Mouse (Mus musculus) embryonic facial prominence, embryonic 14.5 days (tissue): ENCODE data around the gene Sema3f. TPM values are rescaled to one million over a fixed set of nuclear protein-coding genes. Genes with fewer than 3 reads are reported as not detected.
A peak's percentile ranks its signal among the peaks of the same experiment; 100 is the strongest.

ENCODE experiments used
- ATAC-seq: fragments of 200-750 bp; cut with Nextera tagmentation; 2 replicates; pipeline ENCODE4 v1.8.0; 2017; ENCODE audit warnings: low read depth, moderate number of reproducible peaks, moderate TSS enrichment
- DNase-seq: peaks from one replicate; pipeline ENCODE4 v3.0.0-alpha.2; 2015; ENCODE audit warnings: low spot score
- H3K27ac ChIP-seq: fragments of 300-500 bp; sonication (generic); replicated peaks from 2 replicates; pipeline ENCODE4 v1.5.1; 2014; ENCODE audit warnings: low read depth, mild to moderate bottlenecking, low read length, moderate library complexity
- H3K27me3 ChIP-seq: fragments of 300-500 bp; sonication (generic); replicated peaks from 2 replicates; pipeline ENCODE4 v1.6.1; 2014; ENCODE audit warnings: low read length; ENCODE audit not compliant: control insufficient read depth, insufficient read depth
- H3K36me3 ChIP-seq: fragments of 300-500 bp; sonication (generic); 2 replicates; pipeline ENCODE4 v1.6.1; 2014; ENCODE audit warnings: low read length, mixed read lengths; ENCODE audit not compliant: control insufficient read depth, insufficient read depth
- H3K4me1 ChIP-seq: fragments of 300-500 bp; sonication (generic); 2 replicates; pipeline ENCODE4 v1.6.1; 2014; ENCODE audit warnings: antibody characterized with exemption, low read length; ENCODE audit not compliant: control insufficient read depth, insufficient read depth
- H3K4me2 ChIP-seq: fragments of 300-500 bp; sonication (generic); 2 replicates; pipeline ENCODE4 v1.6.1; 2014; ENCODE audit warnings: low read depth, mild to moderate bottlenecking, low read length, moderate library complexity, mixed read lengths
- H3K4me3 ChIP-seq: fragments of 300-500 bp; sonication (generic); 2 replicates; pipeline ENCODE4 v1.5.1; 2014; ENCODE audit warnings: low read depth, mild to moderate bottlenecking, low read length
- H3K9ac ChIP-seq: fragments of 300-500 bp; sonication (generic); 2 replicates; pipeline ENCODE4 v1.6.1; 2014; ENCODE audit warnings: low read depth, mild to moderate bottlenecking, low read length, moderate library complexity, mixed read lengths
- H3K9me3 ChIP-seq: fragments of 300-500 bp; sonication (generic); 2 replicates; pipeline ENCODE4 v1.6.1; 2016; ENCODE audit warnings: low read length; ENCODE audit not compliant: control insufficient read depth
- WGBS: fragments of 180-500 bp; shearing (Covaris S2); extraction: QIAGEN DNeasy Blood & Tissue Kit; methylation state at CpG from one replicate; pipeline ENCODE4 v1.1.7; 2014; 5-methylcytosine and 5-hydroxymethylcytosine counted together
- polyA plus RNA-seq: library from polyadenylated mRNA; unstranded; fragments of >200 nt; fragmentation: Nextera tagmentation; extraction: Ambion mirVana; gene quantifications from 2 replicates; pipeline ENCODE4 v1.2.1, GENCODE M21; 2014

The Sema3f gene
- polyA plus RNA-seq, 1 experiment from 2014 or later = 32.8 TPM

GRCm38 (mm10) chr9:107659551-107659950, 50.7 kb downstream of the Sema3f start:
- H3K27ac ChIP-seq = no peak overlapping the region
- no peaks in the 10 kb centered on the region for H3K9me3 ChIP-seq
- ATAC-seq (no peak), DNase-seq (no peak)
- H3K4me2 ChIP-seq = no peak overlapping the region
- no peak overlapping the region for H3K9ac ChIP-seq
- 74% methylated on average over 10 of the region's 10 CpGs for WGBS
- no peak overlapping the region for H3K4me3 ChIP-seq
- no peaks in the 10 kb centered on the region; the same call in 1 of the 2 replicates for H3K27me3 ChIP-seq
- no peaks in the 10 kb centered on the region for H3K36me3 ChIP-seq
- H3K4me1 ChIP-seq = no peaks in the 10 kb centered on the region

- no peak overlapping the region for H3K4me3 ChIP-seq
- H3K9me3 ChIP-seq = no peaks in the 10 kb centered on the region
- no peaks in the 10 kb centered on the region for H3K36me3 ChIP-seq
- no peak overlapping the region for H3K9ac ChIP-seq
- H3K27me3 ChIP-seq = no peaks in the 10 kb centered on the region; the same call in 1 of the 2 replicates
- no peak for ATAC-seq
- no peak overlapping the region for H3K27ac ChIP-seq
- H3K4me2 ChIP-seq = no peak overlapping the region
- no peak for DNase-seq
- H3K4me1 ChIP-seq = no peaks in the 10 kb centered on the region
- WGBS = 86% methylated on average over 6 of the region's 6 CpGs
Observed at GRCm38 (mm10) chr9:107658096-107658495, 52.2 kb downstream of the Sema3f start.

- 84% methylated on average over 5 of the region's 5 CpGs for WGBS
- no peaks in the 10 kb centered on the region for H3K4me1 ChIP-seq
- no peak for ATAC-seq
- no peak overlapping the region for H3K4me3 ChIP-seq
- H3K9me3 ChIP-seq = no peaks in the 10 kb centered on the region
- no peak overlapping the region for H3K27ac ChIP-seq
- no peak overlapping the region for H3K4me2 ChIP-seq
- no peak for DNase-seq
- H3K9ac ChIP-seq = no peak overlapping the region
- H3K27me3 ChIP-seq = no peaks in the 10 kb centered on the region; the same call in 1 of the 2 replicates
- no peaks in the 10 kb centered on the region for H3K36me3 ChIP-seq
Observed at GRCm38 (mm10) chr9:107657144-107657543, 53.1 kb downstream of the Sema3f start.

- Histone ChIP-seq H3K27ac (no peak overlapping the region), H3K9me3 (no peaks in the 10 kb centered on the region), H3K4me1 (peaks cover 15% of the 10 kb centered on the region; the same call in 1 of the 2 replicates), H3K9ac (no peak overlapping the region), H3K27me3 (no peaks in the 10 kb centered on the region), H3K4me3 (no peak overlapping the region), H3K4me2 (no peak overlapping the region), H3K36me3 (no peaks in the 10 kb centered on the region)
- ATAC-seq (no peak), DNase-seq (no peak)
- 72% methylated on average over 4 of the region's 4 CpGs for WGBS
Observed at GRCm38 (mm10) chr9:107654585-107654984, 55.7 kb downstream of the Sema3f start.

- 83% methylated on average over 2 of the region's 2 CpGs for WGBS
- DNase-seq (no peak), ATAC-seq (no peak)
- no peak overlapping the region for H3K4me3 ChIP-seq
- H3K27me3 ChIP-seq = no peaks in the 10 kb centered on the region
- H3K27ac ChIP-seq = no peak overlapping the region
- no peaks in the 10 kb centered on the region for H3K36me3 ChIP-seq
- H3K9ac ChIP-seq = no peak overlapping the region
- H3K9me3 ChIP-seq = no peaks in the 10 kb centered on the region
- H3K4me2 ChIP-seq = no peak overlapping the region
- peaks cover 15% of the 10 kb centered on the region; the same call in 1 of the 2 replicates for H3K4me1 ChIP-seq
Observed at GRCm38 (mm10) chr9:107653474-107653873, 56.8 kb downstream of the Sema3f start.

GRCm38 (mm10) chr9:107650708-107651481, 59.4 kb downstream of the Sema3f start:
- no peak overlapping the region for H3K9ac ChIP-seq
- ATAC-seq (peak; percentile 50), DNase-seq (no peak)
- no peaks in the 10 kb centered on the region for H3K36me3 ChIP-seq
- H3K27me3 ChIP-seq = no peaks in the 10 kb centered on the region
- no peak overlapping the region for H3K4me2 ChIP-seq
- H3K4me1 ChIP-seq = peaks cover 15% of the 10 kb centered on the region; the same call in 1 of the 2 replicates
- H3K4me3 ChIP-seq = no peak overlapping the region
- WGBS = 24% methylated on average over 12 of the region's 12 CpGs
- no peak overlapping the region; the same call in 1 of the 2 replicates for H3K27ac ChIP-seq
- no peaks in the 10 kb centered on the region for H3K9me3 ChIP-seq

- DNase-seq (no peak), ATAC-seq (no peak)
- Histone ChIP-seq H3K4me2 (no peak overlapping the region), H3K9ac (no peak overlapping the region), H3K27me3 (no peaks in the 10 kb centered on the region), H3K4me1 (peaks cover 15% of the 10 kb centered on the region; the same call in 1 of the 2 replicates), H3K27ac (no peak overlapping the region), H3K4me3 (no peak overlapping the region), H3K9me3 (no peaks in the 10 kb centered on the region), H3K36me3 (no peaks in the 10 kb centered on the region)
- WGBS = 60% methylated on average over 7 of the region's 7 CpGs
Observed at GRCm38 (mm10) chr9:107650225-107650624, 60.0 kb downstream of the Sema3f start.

GRCm38 (mm10) chr9:107648767-107649166, 61.5 kb downstream of the Sema3f start:
- no peaks in the 10 kb centered on the region for H3K36me3 ChIP-seq
- peaks cover 17% of the 10 kb centered on the region; the same call in 1 of the 2 replicates for H3K4me1 ChIP-seq
- no peaks in the 10 kb centered on the region for H3K27me3 ChIP-seq
- no peak for DNase-seq
- no peak overlapping the region for H3K4me3 ChIP-seq
- no peak overlapping the region for H3K4me2 ChIP-seq
- no peak overlapping the region for H3K27ac ChIP-seq
- H3K9ac ChIP-seq = no peak overlapping the region
- WGBS = 59% methylated on average over 3 of the region's 3 CpGs
- no peak for ATAC-seq
- no peaks in the 10 kb centered on the region for H3K9me3 ChIP-seq

GRCm38 (mm10) chr9:107646975-107647374, 63.3 kb downstream of the Sema3f start:
- H3K9me3 ChIP-seq = no peaks in the 10 kb centered on the region
- H3K27ac ChIP-seq = no peak overlapping the region
- peaks cover 17% of the 10 kb centered on the region; the same call in 1 of the 2 replicates for H3K4me1 ChIP-seq
- H3K27me3 ChIP-seq = no peaks in the 10 kb centered on the region
- ATAC-seq = no peak
- H3K9ac ChIP-seq = no peak overlapping the region
- 77% methylated on average over 6 of the region's 6 CpGs for WGBS
- H3K36me3 ChIP-seq = no peaks in the 10 kb centered on the region
- H3K4me2 ChIP-seq = no peak overlapping the region
- no peak for DNase-seq
- no peak overlapping the region for H3K4me3 ChIP-seq
